Mouse (Mus musculus) MEL (cell line): ENCODE measurements around the gene Ints14.

Experiments used
- CTCF ChIP-seq, 3 experiments: IDR thresholded peaks in 2 of 3; conservative IDR thresholded peaks in 1 of 3; 2 replicates each; pipeline ENCODE4 v1.5.1; 2011 to 2012; ENCODE audit warnings: low read length in 3 of 3, low read depth in 2 of 3, mild to moderate bottlenecking in 2 of 3, improper control_type of control experiment in 1 of 3, inconsistent platforms in 1 of 3, mixed read lengths in 1 of 3, moderate library complexity in 1 of 3; ENCODE audit not compliant: control insufficient read depth in 1 of 3, insufficient read depth in 1 of 3, poor library complexity in 1 of 3, severe bottlenecking in 1 of 3
- E2F4 ChIP-seq: IDR thresholded peaks from 2 replicates; pipeline ENCODE4 v1.6.1; 2011; ENCODE audit warnings: low read depth, low read length, improper control_type of control experiment, borderline replicate concordance
- GABPA ChIP-seq: IDR thresholded peaks from 2 replicates; pipeline ENCODE4 v1.6.1; 2012; ENCODE audit warnings: low read depth, mild to moderate bottlenecking, inconsistent platforms, low read length, improper control_type of control experiment, moderate library complexity
- JUND ChIP-seq: IDR thresholded peaks from 2 replicates; pipeline ENCODE4 v1.6.1; 2011; ENCODE audit warnings: low read depth, mild to moderate bottlenecking, improper control_type of control experiment, low read length
- KAT2A ChIP-seq: conservative IDR thresholded peaks from 2 replicates; pipeline ENCODE4 v1.6.1; 2012; ENCODE audit warnings: low read depth, low read length, improper control_type of control experiment, inconsistent platforms
- MAFK ChIP-seq: IDR thresholded peaks from 2 replicates; pipeline ENCODE4 v1.6.1; 2011; ENCODE audit warnings: low read depth, mild to moderate bottlenecking, low read length, improper control_type of control experiment, borderline replicate concordance
- MAX ChIP-seq: IDR thresholded peaks from 2 replicates; pipeline ENCODE4 v1.6.1; 2011; ENCODE audit warnings: low read length, improper control_type of control experiment
- MYB ChIP-seq: IDR thresholded peaks from 2 replicates; pipeline ENCODE4 v1.6.1; 2011; ENCODE audit warnings: mild to moderate bottlenecking, low read depth, low read length, improper control_type of control experiment
- MYC ChIP-seq: IDR thresholded peaks from 2 replicates; pipeline ENCODE4 v1.6.1; 2011; ENCODE audit warnings: low read depth, mild to moderate bottlenecking, low read length, improper control_type of control experiment, moderate library complexity
- POLR2A ChIP-seq, 2 experiments: IDR thresholded peaks; 2 replicates each; pipeline ENCODE4 v1.6.1; 2011 to 2012; ENCODE audit warnings: low read length in 2 of 2, mild to moderate bottlenecking in 2 of 2, control low read depth in 1 of 2, improper control_type of control experiment in 1 of 2, low read depth in 1 of 2, moderate library complexity in 1 of 2; ENCODE audit not compliant: control insufficient read depth in 1 of 2, insufficient read depth in 1 of 2, poor library complexity in 1 of 2
- SMC3 ChIP-seq: IDR thresholded peaks from 2 replicates; pipeline ENCODE4 v1.6.1; 2011; ENCODE audit warnings: low read depth, low read length, improper control_type of control experiment
- TBP ChIP-seq: IDR thresholded peaks from 2 replicates; pipeline ENCODE4 v1.8.0; 2011; ENCODE audit warnings: low read depth, low read length, improper control_type of control experiment
- ZMIZ1 ChIP-seq: IDR thresholded peaks from 2 replicates; pipeline ENCODE4 v1.6.1; 2012; ENCODE audit warnings: low read depth, mild to moderate bottlenecking, inconsistent platforms, low read length, improper control_type of control experiment, moderate library complexity

DNA sequence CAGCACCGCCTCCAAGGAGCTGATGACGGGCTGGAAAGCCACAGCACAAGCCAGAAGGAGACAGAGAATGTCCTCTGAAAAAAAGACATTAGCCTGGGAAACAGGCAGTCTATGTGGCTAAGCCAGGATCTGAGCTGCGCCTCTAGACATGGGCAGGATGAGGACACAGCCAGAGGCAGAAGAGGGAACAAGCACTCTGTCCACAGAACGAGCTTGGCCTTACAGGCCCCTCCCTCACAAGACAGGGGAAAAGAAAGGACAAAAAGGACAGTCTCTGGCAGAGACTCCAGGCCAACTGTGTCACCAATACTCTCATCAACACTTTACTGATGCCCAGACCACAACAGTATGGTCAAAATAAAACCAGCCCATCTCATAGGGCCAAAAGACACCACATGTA lies 40.8 kb downstream of the Ints14 start:
- TF ChIP-seq E2F4 (no peak), SMC3 (no peak), POLR2A (IDR thresholded peaks at IDR 0.05; ENCODE audit: control insufficient read depth in 1 of 2, insufficient read depth in 1 of 2, low read depth in 1 of 2, low read length in 2 of 2, poor library complexity in 1 of 2) (no peak), TBP (no peak), MYB (no peak), CTCF (IDR thresholded peaks at IDR 0.05 in 2 of 3, conservative IDR thresholded peaks at IDR 0.05 in 1 of 3; ENCODE audit: control insufficient read depth in 1 of 3, insufficient read depth in 1 of 3, low read depth in 2 of 3, low read length in 3 of 3, poor library complexity in 1 of 3, severe bottlenecking in 1 of 3) (no peak), MAX (no peak), MYC (no peak), ZMIZ1 (no peak), JUND (no peak), GABPA (no peak), MAFK (no peak), KAT2A (no peak)
